Mouse (Mus musculus): Measurements from ENCODE around the gene Aadacl3.

Gene Aadacl3

DNA sequence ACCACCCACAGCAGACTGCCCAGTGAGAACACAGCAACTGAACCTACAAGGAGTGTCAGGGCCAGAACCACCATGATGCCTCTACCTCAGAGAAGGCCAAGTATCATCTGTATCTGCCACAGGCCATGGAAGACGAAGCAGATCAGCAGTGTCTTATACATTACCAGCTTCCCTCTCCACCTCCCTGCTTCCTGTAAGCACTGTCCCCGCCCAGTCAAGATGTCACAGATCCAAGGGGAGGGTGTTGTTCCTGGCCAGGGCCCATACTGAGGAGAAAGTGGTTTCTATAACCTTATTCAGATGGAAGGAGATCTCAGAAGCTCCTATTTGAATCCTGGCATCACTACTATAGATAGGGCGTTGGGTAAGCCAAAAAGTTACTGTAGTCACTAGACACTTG lies at the start of gene Aadacl3:
Aadacl3 (minus strand) TSS at position 101 of the 400 bp plus-strand sequence.
- DNase-seq, result no peak

DNA sequence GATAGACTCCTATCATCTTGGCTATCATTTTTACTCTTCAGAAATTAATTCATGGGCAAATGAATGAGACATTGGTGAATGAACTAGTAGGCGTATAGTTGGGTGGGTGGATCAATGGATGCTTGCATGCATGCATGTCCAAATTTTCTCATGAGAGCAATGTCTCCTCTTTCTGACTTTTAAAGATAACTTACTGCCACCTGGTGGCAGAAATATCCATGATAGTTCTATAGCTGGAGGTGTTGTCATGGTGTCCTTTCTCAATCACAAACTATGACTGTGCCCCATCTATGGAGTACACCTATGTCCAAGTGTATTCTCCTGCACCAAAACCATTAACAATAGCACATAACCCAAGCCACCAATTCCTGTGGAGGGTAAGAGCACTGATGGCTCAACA lies 43.0 kb upstream of the Aadacl3 start:
- no peak for DNase-seq

DNA sequence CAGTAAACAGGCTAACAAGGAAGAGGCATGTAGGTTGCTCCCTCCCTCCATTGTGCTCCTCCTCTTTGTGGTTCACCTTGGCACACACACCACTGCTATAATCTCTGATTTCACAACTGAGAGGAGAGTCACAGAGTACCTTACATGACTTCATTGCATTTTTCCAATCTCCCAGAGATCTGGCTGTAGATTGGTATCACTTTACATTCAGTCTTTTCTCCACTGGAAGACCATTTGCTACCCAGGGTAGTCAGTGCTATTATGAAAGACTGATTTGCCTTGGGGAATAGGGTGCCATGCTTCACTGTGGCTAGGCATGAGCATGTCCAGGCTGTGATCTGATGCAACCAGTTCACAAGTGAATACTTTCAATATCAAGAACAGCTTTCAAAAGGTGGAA lies 29.8 kb upstream of the Aadacl3 start:
- DNase-seq, result no peak

DNA sequence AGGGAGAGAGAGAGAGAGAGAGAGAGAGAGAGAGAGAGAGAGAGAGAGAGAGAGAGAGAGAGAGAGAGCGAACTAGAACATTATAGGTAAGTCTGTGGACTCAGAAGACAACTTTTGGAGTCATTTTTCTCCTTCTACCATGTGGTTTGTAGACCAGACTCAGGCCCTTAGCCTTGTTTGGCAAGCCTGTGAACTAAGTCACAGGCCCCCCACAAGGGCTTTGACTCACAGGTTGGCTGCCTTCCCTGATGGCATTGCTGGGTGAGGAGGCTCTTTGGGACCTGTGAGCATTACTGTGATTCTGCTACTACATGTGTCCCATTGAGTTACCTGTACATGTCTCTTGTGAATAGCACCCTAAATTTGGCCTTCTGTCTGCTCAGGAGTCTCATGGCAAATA lies 4.5 kb upstream of the Aadacl3 start:
- no peak for DNase-seq

DNA sequence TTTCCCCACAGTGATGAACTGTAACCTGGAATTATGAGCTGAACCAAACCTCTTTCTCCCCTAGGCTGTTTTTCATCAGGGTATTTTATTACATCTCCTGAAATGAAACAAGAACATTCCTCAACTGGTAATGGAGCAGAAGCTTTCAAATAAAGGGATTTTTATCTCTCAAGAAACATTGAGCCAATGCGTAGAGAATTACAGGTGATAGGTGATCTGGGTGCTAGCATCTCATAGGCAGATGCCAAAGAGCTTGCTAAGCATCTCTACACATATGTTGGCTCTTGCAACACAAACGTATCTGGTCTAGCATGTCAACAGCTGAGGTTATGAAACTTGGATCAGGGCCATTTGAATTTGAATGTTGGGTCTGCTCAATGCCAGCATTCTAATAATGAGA lies 1.6 kb upstream of the Aadacl3 start:
- no peak for DNase-seq

DNA sequence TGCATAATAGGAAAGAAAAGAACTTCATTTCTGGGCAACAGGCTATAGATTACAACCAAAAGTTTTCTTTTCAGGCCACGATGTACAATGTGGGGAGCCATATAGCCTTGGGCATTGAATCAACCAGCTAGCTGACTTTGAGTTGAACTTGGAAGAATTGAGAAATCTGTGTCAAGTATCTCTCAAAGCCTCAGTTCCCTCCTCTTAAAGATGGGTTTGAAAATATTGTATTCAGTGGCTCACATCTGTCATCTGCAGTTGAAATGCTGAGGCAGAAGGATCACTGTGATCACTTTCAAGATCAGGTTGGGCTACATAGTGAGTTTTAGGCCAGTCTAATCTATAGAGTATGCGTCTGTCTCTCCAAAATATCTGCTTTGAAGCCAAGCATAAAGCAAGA lies 10.3 kb downstream of the Aadacl3 start, which contains the start of gene Gm9944:
Gm9944 (minus strand) TSS at position 101 of the 400 bp plus-strand sequence.
- no peak for DNase-seq

DNA sequence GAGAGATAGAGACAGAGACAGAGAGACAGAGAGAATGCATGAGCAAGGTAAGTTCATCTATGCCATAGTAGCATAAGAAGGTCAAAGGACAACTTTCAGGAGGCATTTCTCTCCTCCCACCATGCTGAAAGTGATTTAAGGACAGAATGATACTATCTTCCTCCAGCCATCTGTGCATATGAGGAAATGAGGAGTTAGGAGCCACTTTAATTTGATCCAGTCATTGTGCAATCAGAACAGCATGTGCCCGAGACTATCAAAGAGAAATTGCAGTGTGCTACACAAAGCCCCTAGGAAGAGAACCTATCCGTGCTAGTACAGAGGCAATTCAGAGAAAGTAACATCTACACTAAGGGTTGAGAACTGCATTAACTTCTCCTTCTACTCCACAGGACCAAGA lies 15.0 kb downstream of the Aadacl3 start:
- no peak for DNase-seq

DNA sequence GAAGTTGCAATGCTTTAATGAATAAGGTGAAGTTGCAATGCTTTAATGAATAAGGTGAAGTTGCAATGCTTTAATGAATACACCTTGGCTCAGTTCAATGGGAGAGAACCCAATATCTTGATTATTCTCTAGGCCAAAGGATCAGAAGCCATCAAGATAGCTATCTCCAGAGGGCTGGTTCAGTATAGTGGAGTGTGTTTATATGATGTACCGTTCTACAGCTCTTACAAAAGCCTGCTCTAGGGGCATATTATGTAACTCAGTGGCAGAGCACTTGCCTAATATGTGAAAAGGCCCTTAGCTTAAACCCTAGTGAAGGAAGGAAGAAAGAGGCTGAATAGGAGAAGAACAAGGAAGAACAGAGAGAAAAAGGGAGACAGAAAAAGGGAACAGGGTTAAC lies 22.0 kb downstream of the Aadacl3 start:
- DNase-seq, result no peak

DNA sequence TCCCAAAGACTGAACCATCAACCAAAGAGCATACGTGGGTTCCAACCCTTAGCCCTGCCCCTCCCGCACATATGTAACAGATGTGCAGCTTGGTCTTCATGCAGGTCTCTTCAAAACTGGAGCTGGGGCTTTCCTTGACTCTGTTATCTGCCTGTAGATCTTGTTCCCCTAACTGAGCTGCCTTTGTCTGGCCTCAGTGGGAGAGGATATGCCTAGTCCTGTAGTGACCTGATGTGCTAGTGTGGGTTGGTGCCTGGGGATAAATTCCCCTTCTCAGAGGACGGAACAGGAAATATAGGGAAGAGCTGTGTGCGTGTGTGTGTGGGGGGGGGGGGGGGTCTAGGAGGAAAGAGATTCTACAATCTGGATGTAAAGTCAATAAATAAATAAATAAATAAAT lies 22.5 kb downstream of the Aadacl3 start:
- DNase-seq, result no peak

DNA sequence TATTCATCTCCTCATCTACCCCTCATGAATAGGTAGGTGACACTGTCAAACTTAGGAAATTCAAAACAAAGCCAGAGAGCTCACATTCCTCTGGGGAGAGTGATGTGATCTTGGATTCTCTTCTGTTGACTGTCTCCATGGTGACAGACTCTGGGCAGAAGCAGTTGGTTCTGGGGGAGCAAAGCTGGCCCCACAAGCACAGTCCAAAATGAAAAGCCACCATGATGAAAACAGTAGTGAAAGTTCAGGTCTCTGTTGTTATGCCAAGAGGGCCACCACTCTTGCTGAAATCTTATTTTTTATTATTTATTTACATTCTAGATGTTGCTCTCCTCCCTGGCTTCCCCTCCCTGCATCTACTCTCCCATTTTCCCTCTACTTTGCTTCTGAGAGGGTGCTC lies 24.9 kb downstream of the Aadacl3 start, which contains the start of gene 1700012P22Rik:
1700012P22Rik (minus strand) TSS at position 101 of the 400 bp plus-strand sequence.
- no peak for DNase-seq

DNA sequence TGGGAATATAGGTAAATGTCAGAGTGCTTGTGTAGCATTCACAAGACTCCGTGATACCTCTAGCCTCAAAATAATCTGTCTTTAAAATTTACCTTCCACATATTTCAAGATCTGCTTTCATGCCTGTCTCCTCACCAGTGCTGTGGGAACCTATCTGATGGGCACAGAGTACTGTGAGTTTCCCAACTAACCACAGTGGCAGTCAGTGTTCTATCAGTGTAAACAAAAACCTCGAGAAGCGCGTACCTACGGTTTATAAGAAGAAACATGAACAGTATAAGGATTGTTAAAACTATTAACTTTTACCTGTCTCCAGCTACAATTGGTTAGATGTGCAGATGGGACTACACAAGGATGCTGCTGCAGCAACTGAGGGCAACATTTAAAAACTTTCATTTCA lies 30.3 kb downstream of the Aadacl3 start:
- DNase-seq, result no peak

DNA sequence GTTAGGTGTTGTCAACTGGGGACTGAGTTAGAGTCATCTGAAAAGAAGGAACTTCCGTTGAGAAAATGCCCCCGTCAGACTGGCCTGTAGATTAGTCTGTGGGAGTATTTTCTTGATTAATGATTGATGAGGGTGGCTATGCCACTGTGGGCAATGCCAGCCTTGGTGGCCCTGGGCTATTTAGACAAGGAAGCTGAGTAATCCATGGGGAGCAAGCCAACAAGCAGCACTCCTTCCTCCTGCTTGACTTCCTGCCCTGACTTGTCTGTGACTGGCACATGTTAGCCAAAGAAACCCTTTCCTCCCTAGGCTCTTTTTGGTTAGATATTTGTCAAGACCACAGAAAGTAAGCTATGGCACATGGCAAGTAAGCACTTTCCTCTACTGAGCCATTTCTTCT lies 32.8 kb downstream of the Aadacl3 start:
- DNase-seq, result no peak

DNA sequence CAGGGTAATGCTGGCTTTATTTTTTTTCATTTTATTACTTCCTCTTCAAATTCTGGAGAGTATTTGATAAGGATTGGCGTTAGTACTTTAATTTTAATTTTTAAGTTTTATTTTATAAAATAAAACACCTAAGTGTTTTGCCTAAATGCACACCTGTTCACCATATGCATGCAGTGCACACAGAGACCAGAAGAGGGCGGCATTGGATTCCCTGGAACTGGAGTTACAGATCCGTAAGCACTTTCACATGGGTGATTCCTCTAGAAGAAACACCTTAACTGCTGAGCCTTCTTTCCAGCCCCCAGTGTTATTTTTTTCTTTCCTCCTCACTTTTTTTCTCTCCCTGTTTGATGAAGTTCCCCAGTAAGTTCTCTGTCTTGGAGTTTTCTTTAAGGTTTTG lies 34.7 kb downstream of the Aadacl3 start:
- DNase-seq, result no peak

DNA sequence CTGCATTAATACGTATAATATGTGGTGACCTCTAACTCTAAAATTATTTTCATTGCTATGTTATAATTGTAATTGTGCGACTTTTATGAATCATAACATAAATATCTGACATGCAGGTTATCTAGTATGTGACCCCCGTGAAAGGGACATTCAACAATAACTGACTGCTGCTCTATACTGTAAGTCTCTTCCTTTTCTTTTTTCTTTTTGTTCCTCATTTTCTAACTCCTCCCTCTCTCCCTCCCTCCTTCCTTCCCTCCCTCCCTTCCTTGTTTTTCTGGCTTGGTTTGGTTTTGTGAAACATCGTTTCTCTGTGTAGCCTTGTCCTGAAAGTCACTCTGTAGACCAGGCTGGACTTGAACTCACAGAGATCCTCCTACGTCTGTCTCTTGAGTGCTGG lies 39.0 kb downstream of the Aadacl3 start:
- no peak for DNase-seq

DNA sequence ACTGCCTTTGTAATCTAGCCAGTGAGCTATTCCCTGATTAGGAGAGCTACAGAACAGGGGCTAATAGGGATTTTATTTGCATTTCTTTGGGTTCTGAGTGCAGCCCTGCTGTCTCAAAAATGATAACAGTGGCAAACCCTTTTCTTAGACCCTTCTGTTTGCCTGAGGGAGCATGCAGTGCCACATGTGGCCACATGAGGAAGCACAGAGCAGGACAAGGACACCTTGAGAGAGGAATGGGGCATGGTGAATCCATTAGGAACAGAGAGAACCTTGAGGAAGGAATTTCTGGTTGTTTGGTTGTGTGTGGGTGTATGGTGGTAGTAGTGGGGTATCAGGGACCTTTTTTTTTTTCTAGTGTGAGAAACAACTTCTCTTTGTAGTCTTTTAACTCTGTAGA lies 42.9 kb downstream of the Aadacl3 start:
- DNase-seq, result no peak

DNA sequence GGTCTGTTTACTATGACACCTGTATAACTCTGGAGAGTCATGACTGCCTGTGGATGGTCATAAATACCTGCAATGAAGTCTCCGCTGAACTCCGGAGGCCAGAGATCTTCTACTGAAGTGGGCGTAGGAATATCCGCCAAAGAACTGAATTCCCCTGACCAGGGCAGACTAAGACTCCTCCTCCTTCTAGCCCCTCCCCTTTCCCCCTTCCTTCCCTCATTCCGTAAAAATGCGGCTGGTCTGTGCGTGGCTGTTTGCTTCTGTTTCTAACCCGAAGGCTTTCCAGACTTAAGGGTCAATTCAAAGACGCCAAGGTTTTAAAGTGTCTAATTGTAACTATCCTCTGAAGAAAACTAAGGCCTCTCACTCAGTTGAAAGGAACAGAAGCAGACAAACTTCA lies 55.3 kb downstream of the Aadacl3 start, which contains the start of gene Pramef12:
Pramef12 (minus strand) TSS at position 175 of the 400 bp plus-strand sequence.
- DNase-seq, result no peak

DNA sequence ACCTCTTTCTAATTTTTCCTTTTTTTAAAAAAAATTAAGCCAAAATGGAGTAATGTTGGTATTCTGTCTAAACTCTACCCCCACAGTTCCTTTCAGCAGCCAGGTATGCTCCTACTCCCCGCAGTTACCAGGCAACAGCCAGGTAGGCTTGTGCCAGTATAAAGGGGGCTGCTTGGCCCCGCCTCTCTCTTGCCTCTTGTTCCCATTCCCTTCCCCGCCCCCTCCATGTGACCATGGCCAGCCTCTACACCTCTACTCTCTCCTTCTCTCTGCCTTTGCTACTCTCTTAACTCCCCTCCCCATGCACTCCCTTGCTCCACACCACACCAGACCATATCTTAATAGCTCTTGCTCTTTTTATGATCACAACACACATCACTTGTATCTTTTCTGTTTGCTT lies 57.3 kb downstream of the Aadacl3 start:
- DNase-seq, result no peak

DNA sequence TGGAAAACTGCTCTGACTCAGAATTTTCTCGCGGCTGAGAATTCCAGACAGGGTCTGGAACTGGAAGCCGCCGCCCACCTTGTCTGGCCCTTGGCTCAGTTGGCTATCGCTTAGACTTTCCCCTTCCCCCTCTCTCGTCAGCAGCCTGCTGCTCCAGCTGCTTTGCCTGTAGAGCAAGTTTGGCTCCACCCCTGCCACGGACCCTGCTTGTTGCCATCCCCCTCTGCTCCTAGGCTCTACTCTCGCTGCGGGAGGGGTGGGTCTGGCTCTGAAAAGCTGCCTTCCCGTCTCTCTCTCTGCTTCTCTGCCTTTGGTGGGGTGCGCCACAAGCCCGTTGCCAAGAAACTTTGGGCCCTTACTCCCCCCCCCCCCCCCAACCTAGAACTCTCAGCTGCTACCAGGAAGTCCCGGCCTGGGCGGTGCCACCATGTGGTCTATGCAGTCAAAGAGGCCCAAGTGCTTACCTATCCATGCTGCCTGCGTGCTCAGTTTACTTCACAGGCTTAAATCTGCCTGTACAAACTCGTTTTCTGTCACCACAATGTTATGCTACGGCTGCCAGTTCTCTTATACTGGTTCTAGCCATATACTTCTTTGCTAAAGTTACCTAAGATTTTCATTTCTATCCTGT lies 59.0 kb downstream of the Aadacl3 start:
- no peak for DNase-seq
